Mouse (Mus musculus) hindbrain, postnatal 0 days (tissue): ENCODE measurements around the gene Ahnak2. TPM values are rescaled to one million over a fixed set of nuclear protein-coding genes. Genes with fewer than 3 reads are reported as not detected.

ENCODE experiments used
- ATAC-seq: fragments of 200-750 bp; cut with Nextera tagmentation; 2 replicates; pipeline ENCODE4 v1.8.0; 2017; ENCODE audit warnings: mild to moderate bottlenecking, moderate TSS enrichment, moderate library complexity
- DNase-seq: peaks from one replicate; pipeline ENCODE4 v3.0.0-alpha.2; 2015; ENCODE audit warnings: low spot score
- H3K27ac ChIP-seq: fragments of 300-500 bp; sonication (generic); 2 replicates; pipeline ENCODE4 v1.5.1; 2014; ENCODE audit warnings: mild to moderate bottlenecking
- H3K27me3 ChIP-seq: fragments of 300-500 bp; sonication (generic); 2 replicates; pipeline ENCODE4 v1.6.1; 2014; ENCODE audit warnings: low read length, mixed read lengths; ENCODE audit not compliant: insufficient read depth
- H3K36me3 ChIP-seq: fragments of 300-500 bp; sonication (generic); 2 replicates; pipeline ENCODE4 v1.6.1; 2014; ENCODE audit warnings: low read length, mixed read lengths; ENCODE audit not compliant: insufficient read depth
- H3K4me1 ChIP-seq: fragments of 300-500 bp; sonication (generic); 2 replicates; pipeline ENCODE4 v1.6.1; 2014; ENCODE audit warnings: antibody characterized with exemption, low read length, mixed read lengths; ENCODE audit not compliant: insufficient read depth
- H3K4me2 ChIP-seq: fragments of 300-500 bp; sonication (generic); 2 replicates; pipeline ENCODE4 v1.6.1; 2014; ENCODE audit warnings: low read depth, mild to moderate bottlenecking, low read length, moderate library complexity, mixed read lengths
- H3K4me3 ChIP-seq: fragments of 300-500 bp; sonication (generic); 2 replicates; pipeline ENCODE4 v1.5.1; 2014; ENCODE audit warnings: low read length
- H3K9ac ChIP-seq: fragments of 300-500 bp; sonication (generic); replicated peaks from 2 replicates; pipeline ENCODE4 v1.6.1; 2014; ENCODE audit warnings: mild to moderate bottlenecking, low read length, moderate library complexity, mixed read lengths
- H3K9me3 ChIP-seq: fragments of 300-500 bp; sonication (generic); 2 replicates; pipeline ENCODE4 v1.6.1; 2016; ENCODE audit warnings: low read length, mixed read lengths
- CTCF ChIP-seq: IDR thresholded peaks from 2 replicates; pipeline ENCODE4 v1.5.1; 2016; ENCODE audit warnings: antibody characterized with exemption, control low read depth, low read depth
- WGBS: fragments of 180-500 bp; shearing (Covaris S2); extraction: QIAGEN DNeasy Blood & Tissue Kit; methylation state at CpG from one replicate; pipeline ENCODE4 v1.1.7; 2014; 5-methylcytosine and 5-hydroxymethylcytosine counted together
- polyA plus RNA-seq: library from polyadenylated mRNA; unstranded; fragments of >200 nt; fragmentation: Nextera tagmentation; extraction: Ambion mirVana; gene quantifications from 2 replicates; pipeline ENCODE4 v1.2.1, GENCODE M21; 2015
- total RNA-seq: library from RNA; depleted of rRNA; stranded (reverse); fragments of >200 nt; gene quantifications from 2 replicates; pipeline ENCODE4 v1.2.3, GENCODE M21; 2014

The Ahnak2 gene
- total and polyA plus RNA-seq, 2 experiments from 2014 or later: 3.3 to 7.7 TPM

DNA sequence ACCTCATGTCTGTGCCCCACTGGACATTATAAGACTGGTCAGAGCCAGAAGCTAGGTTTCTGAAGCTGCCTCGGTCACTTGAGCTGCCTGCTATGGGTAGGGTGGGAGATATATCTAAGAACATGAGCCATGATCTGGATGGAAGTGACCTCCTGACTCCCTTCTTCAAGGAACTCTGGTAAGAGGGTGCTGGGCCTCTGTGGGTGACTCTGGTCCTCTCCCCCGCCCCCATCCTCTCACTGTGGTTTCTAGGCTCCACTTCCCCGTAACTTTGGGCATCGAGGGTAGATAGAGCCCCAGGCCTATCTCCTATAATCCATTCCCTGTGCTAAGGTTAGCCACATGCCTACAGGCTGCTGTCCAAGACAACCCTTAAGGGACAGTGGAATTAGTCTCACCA, 41.0 kb downstream of the Ahnak2 start:
- no peaks in the 10 kb centered on the region for H3K36me3 ChIP-seq
- no peak overlapping the region for H3K9ac ChIP-seq
- WGBS: 92% methylated on average over 4 of the region's 4 CpGs
- no peaks in the 10 kb centered on the region for H3K27me3 ChIP-seq
- H3K27ac ChIP-seq: no peak overlapping the region
- DNase-seq (no peak), ATAC-seq (no peak)
- 0 out of 2 replicates have a peak, but pooled peaks cover 4% of the 10 kb centered on the region for H3K9me3 ChIP-seq
- no peak for TF ChIP-seq CTCF
- H3K4me1 ChIP-seq: no peaks in the 10 kb centered on the region
- no peak overlapping the region for H3K4me2 ChIP-seq
- no peak overlapping the region for H3K4me3 ChIP-seq

- Histone ChIP-seq H3K9ac (no peak within 1 kb of the TSS), H3K27ac (no peak within 1 kb of the TSS), H3K4me3 (no peak within 1 kb of the TSS), H3K36me3 (no peaks in the 10 kb centered on the region), H3K9me3 (0 out of 2 replicates have a peak, but pooled peaks cover 4% of the 10 kb centered on the region), H3K27me3 (no peaks in the 10 kb centered on the region), H3K4me2 (no peak within 1 kb of the TSS), H3K4me1 (no peaks in the 10 kb centered on the region)
- ATAC-seq: no peak
- TF ChIP-seq CTCF: no peak
- WGBS: 50% methylated on average over 4 of the region's 4 CpGs
- DNase-seq: no peak
Observed at GRCm38 (mm10) chr12:112760154-112760926, 42.1 kb downstream of the Ahnak2 start, which contains the start of gene Pld4. TSS of gene Pld4 (plus strand) at chr12:112760655.

GRCm38 (mm10) chr12:112759471-112759870, 43.0 kb downstream of the Ahnak2 start:
- no peak overlapping the region for H3K27ac ChIP-seq
- WGBS: 84% methylated on average over 3 of the region's 3 CpGs
- ATAC-seq: no peak

GRCm38 (mm10) chr12:112757896-112758295, 44.6 kb downstream of the Ahnak2 start:
- Histone ChIP-seq H3K27ac (no peak overlapping the region), H3K9ac (no peak overlapping the region), H3K4me2 (no peak overlapping the region), H3K4me3 (no peak overlapping the region), H3K9me3 (0 out of 2 replicates have a peak, but pooled peaks cover 4% of the 10 kb centered on the region), H3K4me1 (no peaks in the 10 kb centered on the region), H3K27me3 (no peaks in the 10 kb centered on the region), H3K36me3 (no peaks in the 10 kb centered on the region)
- DNase-seq: no peak
- no peak for TF ChIP-seq CTCF
- no peak for ATAC-seq
- 86% methylated on average over 5 of the region's 5 CpGs for WGBS

More at GRCm38 (mm10) chr12:112759471-112759870, 43.0 kb downstream of the Ahnak2 start:
- no peaks in the 10 kb centered on the region for H3K27me3 ChIP-seq
- TF ChIP-seq CTCF: no peak
- H3K4me3 ChIP-seq: no peak overlapping the region
- H3K9me3 ChIP-seq: 0 out of 2 replicates have a peak, but pooled peaks cover 4% of the 10 kb centered on the region
- H3K4me1 ChIP-seq: no peaks in the 10 kb centered on the region
- DNase-seq: no peak
- no peak overlapping the region for H3K4me2 ChIP-seq
- no peaks in the 10 kb centered on the region for H3K36me3 ChIP-seq
- H3K9ac ChIP-seq: no peak overlapping the region

- Histone ChIP-seq H3K4me2 (no peak overlapping the region), H3K4me1 (no peaks in the 10 kb centered on the region), H3K9ac (no peak overlapping the region), H3K36me3 (no peaks in the 10 kb centered on the region), H3K27ac (no peak overlapping the region), H3K4me3 (no peak overlapping the region), H3K9me3 (0 out of 2 replicates have a peak, but pooled peaks cover 4% of the 10 kb centered on the region), H3K27me3 (no peaks in the 10 kb centered on the region)
- DNase-seq (no peak), ATAC-seq (no peak)
- WGBS: 67% methylated on average over 4 of the region's 4 CpGs
- no peak for TF ChIP-seq CTCF
Observed at GRCm38 (mm10) chr12:112755900-112756299, 46.6 kb downstream of the Ahnak2 start.

GRCm38 (mm10) chr12:112752399-112752798, 50.1 kb downstream of the Ahnak2 start:
- WGBS: 59% methylated on average over 2 of the region's 2 CpGs
- Histone ChIP-seq H3K4me2 (no peak overlapping the region), H3K27ac (no peak overlapping the region), H3K36me3 (no peaks in the 10 kb centered on the region), H3K27me3 (no peaks in the 10 kb centered on the region), H3K9ac (no peak overlapping the region), H3K4me1 (no peaks in the 10 kb centered on the region), H3K9me3 (0 out of 2 replicates have a peak, but pooled peaks cover 4% of the 10 kb centered on the region), H3K4me3 (no peak overlapping the region)
- no peak for TF ChIP-seq CTCF
- DNase-seq: no peak
- ATAC-seq: no peak

DNA sequence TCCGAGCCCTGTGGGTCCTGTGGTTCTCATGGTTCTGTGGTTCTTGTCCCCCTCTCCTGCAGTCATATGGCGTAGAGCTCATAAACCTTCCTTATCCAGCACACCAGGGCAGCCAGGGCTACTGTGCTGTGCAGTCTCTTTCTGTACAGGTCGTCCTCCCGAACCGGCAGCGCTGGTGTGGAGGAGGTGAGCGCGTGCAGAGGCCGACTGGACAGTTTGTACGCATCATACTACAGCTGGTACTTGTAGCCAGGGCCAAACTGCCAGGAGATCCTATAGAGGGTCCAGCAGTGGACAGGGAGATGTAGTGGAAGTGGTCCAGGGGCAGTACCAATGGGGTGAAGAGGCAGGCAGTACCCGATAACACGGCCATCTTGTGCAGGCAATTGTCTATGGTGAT, 51.5 kb downstream of the Ahnak2 start:
- Histone ChIP-seq H3K4me1 (no peaks in the 10 kb centered on the region), H3K9me3 (no peaks in the 10 kb centered on the region), H3K4me2 (no peak overlapping the region), H3K27me3 (no peaks in the 10 kb centered on the region), H3K4me3 (no peak overlapping the region), H3K27ac (no peak overlapping the region), H3K36me3 (no peaks in the 10 kb centered on the region), H3K9ac (no peak overlapping the region)
- ATAC-seq: no peak
- DNase-seq: no peak
- no peak for TF ChIP-seq CTCF
- WGBS: 88% methylated on average over 12 of the region's 12 CpGs
